13 mouse cellular contexts compared by ENCODE assay signal in genomic region chr12:118455609-118456008, GRCm38 (mm10).
A peak's percentile ranks its signal among the peaks of the same experiment; 100 is the strongest.
DNase-seq lines count a peak whose midpoint lies in the region; ATAC-seq and TF ChIP-seq lines count a peak whose summit lies in the region.
"Had no signal": no experiment of that assay in that cellular context is flagged by ENCODE, and none has a peak within 500 bp of the region (broad histone marks: within the 10 kb centered on the region; RNA-seq: fewer than 3 reads in every experiment).

No protein-coding gene starts in this region.

- peaks cover 32% of the 10 kb centered on the region for H3K27me3 ChIP-seq in intestine, postnatal 0 days (replicated peaks; ENCODE audit: control insufficient read depth, insufficient read depth, low read length)
- peaks cover 10% of the 10 kb centered on the region; the same call in 1 of the 2 replicates for H3K27me3 ChIP-seq in intestine, embryonic 15.5 days (replicated peaks)
- H3K27me3 ChIP-seq in midbrain, embryonic 14.5 days (ENCODE audit: control insufficient read depth, insufficient read depth, low read length): peaks cover 24% of the 10 kb centered on the region
- peaks cover 46% of the 10 kb centered on the region for H3K27me3 ChIP-seq in midbrain, embryonic 10.5 days (ENCODE audit: low read depth, poor library complexity, severe bottlenecking)
- H3K27me3 ChIP-seq in stomach, postnatal 0 days (ENCODE audit: control insufficient read depth, insufficient read depth, low read length): peaks cover 6% of the 10 kb centered on the region; the same call in 1 of the 2 replicates

- H3K4me1 ChIP-seq in intestine, postnatal 0 days (replicated peaks; ENCODE audit: control insufficient read depth, insufficient read depth, low read length): no peaks in the 10 kb centered on the region
- no peaks in the 10 kb centered on the region for H3K4me1 ChIP-seq in intestine, embryonic 15.5 days (replicated peaks)
- H3K4me1 ChIP-seq in midbrain, embryonic 14.5 days (ENCODE audit: control insufficient read depth, insufficient read depth, low read length): 0 out of 2 replicates have a peak, but pooled peaks cover 4% of the 10 kb centered on the region
- H3K4me1 ChIP-seq in midbrain, embryonic 10.5 days: peaks cover 12% of the 10 kb centered on the region
- H3K4me1 ChIP-seq in stomach, postnatal 0 days (replicated peaks; ENCODE audit: control insufficient read depth, insufficient read depth): no peaks in the 10 kb centered on the region

- no peak for TF ChIP-seq EP300 in stomach, postnatal 0 days (optimal IDR thresholded peaks at IDR 0.05)

- no peak overlapping the region for H3K27ac ChIP-seq in intestine, postnatal 0 days (ENCODE audit: low read depth, low read length)
- H3K27ac ChIP-seq in intestine, embryonic 15.5 days: no peak overlapping the region
- no peak overlapping the region for H3K27ac ChIP-seq in midbrain, embryonic 14.5 days (replicated peaks; ENCODE audit: low read depth, low read length)
- H3K27ac ChIP-seq in midbrain, embryonic 10.5 days (replicated peaks): no peak overlapping the region
- H3K27ac ChIP-seq in stomach, postnatal 0 days (replicated peaks): no peak overlapping the region
- H3K27ac ChIP-seq: liver, embryonic 14.5 days had no signal

- no peak overlapping the region for H3K4me3 ChIP-seq in intestine, postnatal 0 days (ENCODE audit: low read depth, low read length)
- H3K4me3 ChIP-seq in intestine, embryonic 15.5 days (replicated peaks): no peak overlapping the region
- no peak overlapping the region for H3K4me3 ChIP-seq in midbrain, embryonic 14.5 days (replicated peaks; ENCODE audit: low read depth, low read length)
- no peak overlapping the region for H3K4me3 ChIP-seq in midbrain, embryonic 10.5 days
- no peak overlapping the region for H3K4me3 ChIP-seq in stomach, postnatal 0 days (ENCODE audit: low read depth, low read length)

- H3K9me3 ChIP-seq in intestine, postnatal 0 days (ENCODE audit: control insufficient read depth): no peaks in the 10 kb centered on the region
- no peaks in the 10 kb centered on the region for H3K9me3 ChIP-seq in intestine, embryonic 15.5 days
- H3K9me3 ChIP-seq in midbrain, embryonic 14.5 days (ENCODE audit: control insufficient read depth, low read length): no peaks in the 10 kb centered on the region
- H3K9me3 ChIP-seq in midbrain, embryonic 10.5 days (replicated peaks): no peaks in the 10 kb centered on the region
- no peaks in the 10 kb centered on the region for H3K9me3 ChIP-seq in stomach, postnatal 0 days (ENCODE audit: control insufficient read depth, low read length)

- H3K9ac ChIP-seq in intestine, postnatal 0 days (ENCODE audit: low read depth, low read length): no peak overlapping the region
- H3K9ac ChIP-seq in intestine, embryonic 15.5 days: no peak overlapping the region
- H3K9ac ChIP-seq in midbrain, embryonic 14.5 days (replicated peaks; ENCODE audit: low read length): no peak overlapping the region
- H3K9ac ChIP-seq in stomach, postnatal 0 days (ENCODE audit: low read length): no peak overlapping the region
- H3K9ac ChIP-seq: liver, embryonic 14.5 days had no signal

- TF ChIP-seq CTCF in intestine, postnatal 0 days (IDR thresholded peaks at IDR 0.05; ENCODE audit: low read depth): peak; percentile 56
- TF ChIP-seq CTCF in stomach, postnatal 0 days (IDR thresholded peaks at IDR 0.05; ENCODE audit: low read depth): peak; percentile 65

- no peaks in the 10 kb centered on the region for H3K36me3 ChIP-seq in intestine, postnatal 0 days (ENCODE audit: control insufficient read depth, insufficient read depth)
- no peaks in the 10 kb centered on the region for H3K36me3 ChIP-seq in intestine, embryonic 15.5 days
- H3K36me3 ChIP-seq in midbrain, embryonic 14.5 days (ENCODE audit: control insufficient read depth, insufficient read depth, low read length): no peaks in the 10 kb centered on the region
- no peaks in the 10 kb centered on the region for H3K36me3 ChIP-seq in midbrain, embryonic 10.5 days
- H3K36me3 ChIP-seq in stomach, postnatal 0 days (ENCODE audit: control insufficient read depth, insufficient read depth, low read length): no peaks in the 10 kb centered on the region

- no peak overlapping the region for H3K4me2 ChIP-seq in intestine, postnatal 0 days (replicated peaks; ENCODE audit: low read depth)
- no peak overlapping the region for H3K4me2 ChIP-seq in intestine, embryonic 15.5 days (replicated peaks)
- H3K4me2 ChIP-seq in midbrain, embryonic 14.5 days (ENCODE audit: low read length): no peak overlapping the region
- no peak overlapping the region for H3K4me2 ChIP-seq in stomach, postnatal 0 days (replicated peaks; ENCODE audit: low read depth)

- no peak for ATAC-seq in intestine, postnatal 0 days
- ATAC-seq in intestine, embryonic 15.5 days: no peak
- ATAC-seq in midbrain, embryonic 14.5 days (ENCODE audit: low FRiP score, low TSS enrichment): no peak
- ATAC-seq in stomach, postnatal 0 days (ENCODE audit: low FRiP score, low TSS enrichment): no peak
- ATAC-seq: hindbrain, embryonic 16.5 days; midbrain, embryonic 16.5 days had no signal

- WGBS in intestine, postnatal 0 days: 20% methylated on average over 1 of the region's 1 CpGs
- WGBS in intestine, embryonic 15.5 days: 20% methylated on average over 1 of the region's 1 CpGs
- WGBS in midbrain, embryonic 14.5 days: 34% methylated on average over 1 of the region's 1 CpGs
- WGBS in midbrain, embryonic 10.5 days: 53% methylated on average over 1 of the region's 1 CpGs
- 21% methylated on average over 1 of the region's 1 CpGs for WGBS in stomach, postnatal 0 days

- DNase-seq in cerebellum, adult 9-10 months: peak; percentile 15
- DNase-seq in cerebellum, postnatal 25 days: no peak
- peak; percentile 81 for DNase-seq in midbrain, embryonic 14.5 days
- no peak for DNase-seq in midbrain, embryonic 10.5 days (ENCODE audit: low spot score)
- no peak for DNase-seq in stomach, postnatal 0 days (ENCODE audit: low spot score)
- DNase-seq in heart, adult 9 months (ENCODE audit: low spot score in 2 of 2): no peak
- DNase-seq: heart, adult 11 months; thymus, postnatal 36 days had no signal

Comparison
In these comparisons a context has a peak if more than half of its experiments do, and no peak if none do; other contexts are left out.
1. DNase-seq: peak in cerebellum, adult 9-10 months (single experiment) and midbrain, embryonic 14.5 days (single experiment); none in cerebellum, postnatal 25 days (0 of 2), midbrain, embryonic 10.5 days (single experiment), stomach, postnatal 0 days (single experiment) and heart, adult 9 months (0 of 2).